Mouse (Mus musculus): ENCODE results near the gene Chd8. TPM values are rescaled to one million over a fixed set of nuclear protein-coding genes. Genes with fewer than 3 reads are reported as not detected.

The Chd8 gene
- polyA plus RNA-seq, 1 experiment from 2014 or later: 52.8 TPM

- Histone ChIP-seq H3K36me3 (ENCODE audit: insufficient read depth) (peaks cover 21% of the 10 kb centered on the region), H3K4me1 (ENCODE audit: insufficient read depth) (no peaks in the 10 kb centered on the region), H3K4me2 (no peak overlapping the region), H3K4me3 (ENCODE audit: low read depth, low read length) (no peak overlapping the region), H3K27ac (ENCODE audit: low read depth) (no peak overlapping the region), H3K9me3 (ENCODE audit: low read depth, low read length) (no peaks in the 10 kb centered on the region), H3K27me3 (ENCODE audit: insufficient read depth, low read length) (no peaks in the 10 kb centered on the region), H3K9ac (no peak overlapping the region)
- ATAC-seq (ENCODE audit: insufficient read depth): no peak; the same call in 1 of the 2 replicates
- peak; percentile 58 for DNase-seq
- TF ChIP-seq CTCF (IDR thresholded peaks at IDR 0.05; ENCODE audit: low read depth): peak; percentile 68
Measured at GRCm38 (mm10) chr14:52190740-52191359, 66.7 kb downstream of the Chd8 start.

- Histone ChIP-seq H3K4me3 (ENCODE audit: low read depth, low read length) (no peak overlapping the region), H3K9ac (no peak overlapping the region), H3K4me1 (ENCODE audit: insufficient read depth) (no peaks in the 10 kb centered on the region), H3K9me3 (ENCODE audit: low read depth, low read length) (no peaks in the 10 kb centered on the region), H3K36me3 (ENCODE audit: insufficient read depth) (peaks cover 24% of the 10 kb centered on the region), H3K4me2 (no peak overlapping the region), H3K27me3 (ENCODE audit: insufficient read depth, low read length) (no peaks in the 10 kb centered on the region), H3K27ac (ENCODE audit: low read depth) (no peak overlapping the region)
- 66% methylated on average over 2 of the region's 2 CpGs for WGBS
- ATAC-seq (ENCODE audit: insufficient read depth) (no peak), DNase-seq (peak; percentile 29)
- TF ChIP-seq CTCF (IDR thresholded peaks at IDR 0.05; ENCODE audit: low read depth): no peak
Measured at GRCm38 (mm10) chr14:52189519-52189918, 68.1 kb downstream of the Chd8 start.

- Histone ChIP-seq H3K4me1 (ENCODE audit: insufficient read depth) (no peaks in the 10 kb centered on the region), H3K27me3 (ENCODE audit: insufficient read depth, low read length) (no peaks in the 10 kb centered on the region), H3K27ac (ENCODE audit: low read depth) (no peak overlapping the region), H3K4me2 (no peak overlapping the region), H3K9me3 (ENCODE audit: low read depth, low read length) (no peaks in the 10 kb centered on the region), H3K9ac (no peak overlapping the region), H3K4me3 (ENCODE audit: low read depth, low read length) (no peak overlapping the region), H3K36me3 (ENCODE audit: insufficient read depth) (peaks cover 27% of the 10 kb centered on the region)
- 73% methylated on average over 1 of the region's 1 CpGs for WGBS
- no peak for DNase-seq
- ATAC-seq (ENCODE audit: insufficient read depth): no peak
- TF ChIP-seq CTCF (IDR thresholded peaks at IDR 0.05; ENCODE audit: low read depth): no peak
Measured at GRCm38 (mm10) chr14:52188788-52189187, 68.8 kb downstream of the Chd8 start.

GRCm38 (mm10) chr14:52166571-52166970, 91.0 kb downstream of the Chd8 start:
- H3K9me3 ChIP-seq (ENCODE audit: low read depth, low read length): no peaks in the 10 kb centered on the region
- H3K9ac ChIP-seq: no peak overlapping the region
- no peak overlapping the region for H3K4me3 ChIP-seq (ENCODE audit: low read depth, low read length)
- ATAC-seq (ENCODE audit: insufficient read depth): no peak
- H3K36me3 ChIP-seq (ENCODE audit: insufficient read depth): peaks cover 71% of the 10 kb centered on the region
- no peaks in the 10 kb centered on the region for H3K27me3 ChIP-seq (ENCODE audit: insufficient read depth, low read length)
- 93% methylated on average over 2 of the region's 2 CpGs for WGBS
- H3K4me1 ChIP-seq (ENCODE audit: insufficient read depth): no peaks in the 10 kb centered on the region
- DNase-seq: no peak
- no peak overlapping the region for H3K4me2 ChIP-seq
- no peak overlapping the region for H3K27ac ChIP-seq (ENCODE audit: low read depth)
- no peak for TF ChIP-seq CTCF (IDR thresholded peaks at IDR 0.05; ENCODE audit: low read depth)

GRCm38 (mm10) chr14:52160911-52161310, 96.7 kb downstream of the Chd8 start:
- H3K27ac ChIP-seq (ENCODE audit: low read depth): no peak overlapping the region
- H3K4me2 ChIP-seq: no peak overlapping the region
- no peak overlapping the region for H3K4me3 ChIP-seq (ENCODE audit: low read depth, low read length)
- no peaks in the 10 kb centered on the region for H3K27me3 ChIP-seq (ENCODE audit: insufficient read depth, low read length)
- H3K36me3 ChIP-seq (ENCODE audit: insufficient read depth): peaks cover 73% of the 10 kb centered on the region
- no peaks in the 10 kb centered on the region for H3K4me1 ChIP-seq (ENCODE audit: insufficient read depth)
- no peaks in the 10 kb centered on the region for H3K9me3 ChIP-seq (ENCODE audit: low read depth, low read length)
- TF ChIP-seq CTCF (IDR thresholded peaks at IDR 0.05; ENCODE audit: low read depth): no peak
- no peak for ATAC-seq (ENCODE audit: insufficient read depth)
- H3K9ac ChIP-seq: no peak overlapping the region
- no peak for DNase-seq
- 77% methylated on average over 6 of the region's 6 CpGs for WGBS

GRCm38 (mm10) chr14:52155008-52155407, 102.6 kb downstream of the Chd8 start:
- ATAC-seq (ENCODE audit: insufficient read depth) (no peak), DNase-seq (no peak)
- no peak for TF ChIP-seq CTCF (IDR thresholded peaks at IDR 0.05; ENCODE audit: low read depth)
- H3K9ac ChIP-seq: no peak overlapping the region
- H3K4me2 ChIP-seq: no peak overlapping the region
- H3K27ac ChIP-seq (ENCODE audit: low read depth): no peak overlapping the region
- no peaks in the 10 kb centered on the region for H3K27me3 ChIP-seq (ENCODE audit: insufficient read depth, low read length)
- no peaks in the 10 kb centered on the region for H3K9me3 ChIP-seq (ENCODE audit: low read depth, low read length)
- peaks cover 20% of the 10 kb centered on the region for H3K36me3 ChIP-seq (ENCODE audit: insufficient read depth)
- no peaks in the 10 kb centered on the region for H3K4me1 ChIP-seq (ENCODE audit: insufficient read depth)
- 81% methylated on average over 2 of the region's 2 CpGs for WGBS
- no peak overlapping the region for H3K4me3 ChIP-seq (ENCODE audit: low read depth, low read length)

GRCm38 (mm10) chr14:52152613-52153012, 105.0 kb downstream of the Chd8 start:
- Histone ChIP-seq H3K36me3 (ENCODE audit: insufficient read depth) (no peaks in the 10 kb centered on the region), H3K27me3 (ENCODE audit: insufficient read depth, low read length) (no peaks in the 10 kb centered on the region), H3K4me1 (ENCODE audit: insufficient read depth) (no peaks in the 10 kb centered on the region), H3K4me3 (ENCODE audit: low read depth, low read length) (no peak overlapping the region), H3K27ac (ENCODE audit: low read depth) (no peak overlapping the region), H3K9ac (no peak overlapping the region), H3K9me3 (ENCODE audit: low read depth, low read length) (no peaks in the 10 kb centered on the region), H3K4me2 (no peak overlapping the region)
- DNase-seq (no peak), ATAC-seq (ENCODE audit: insufficient read depth) (no peak)
- WGBS: 46% methylated on average over 3 of the region's 3 CpGs
- TF ChIP-seq CTCF (IDR thresholded peaks at IDR 0.05; ENCODE audit: low read depth): no peak

Measured in lung, embryonic 14.5 days (tissue).